8 mouse cellular contexts compared by ENCODE assay signal in genomic region chr2:128698693-128699181, GRCm38 (mm10). TPM values are rescaled to one million over a fixed set of nuclear protein-coding genes. Genes with fewer than 3 reads are reported as not detected.
DNase-seq lines count a peak whose midpoint lies in the region; ATAC-seq and TF ChIP-seq lines count a peak whose summit lies in the region.

Gene Mertk (plus strand): TSS chr2:128698956.

- peak within 1 kb of the TSS; percentile 66 for H3K4me3 ChIP-seq in layer of hippocampus, adult 2 months
- peak within 1 kb of the TSS; percentile 69 for H3K4me3 ChIP-seq in liver, postnatal 0 days (ENCODE audit: low read depth, low read length)
- H3K4me3 ChIP-seq in olfactory bulb, adult 2 months (ENCODE audit: insufficient read depth, low read depth, low read length), result peak within 1 kb of the TSS; percentile 51

- peak within 1 kb of the TSS; percentile 93 for H3K27ac ChIP-seq in layer of hippocampus, adult 2 months
- peak within 1 kb of the TSS; percentile 87 for H3K27ac ChIP-seq in liver, postnatal 0 days (ENCODE audit: low read depth)
- H3K27ac ChIP-seq in olfactory bulb, adult 2 months (ENCODE audit: insufficient read depth, low read depth, low read length), result peak within 1 kb of the TSS; percentile 49

- H3K27me3 ChIP-seq in Patski, result peaks cover 6% of the 10 kb centered on the region
- peaks cover 9% of the 10 kb centered on the region; the same call in 1 of the 2 replicates for H3K27me3 ChIP-seq in liver, postnatal 0 days (ENCODE audit: insufficient read depth, low read length)

- no peak for TF ChIP-seq EP300 in liver, postnatal 0 days (IDR thresholded peaks at IDR 0.05; ENCODE audit: low read depth)

- POLR2A ChIA-PET in Patski (lab: Charles Lee), result interaction anchor here (0.5 to 1.8 kb wide), 5 partner anchors 73 to 149 kb away, joined by 3 to 7 read pairs (median 6); partner anchors contain the start of gene Tmem87b

- no peak for DNase-seq in Patski (ENCODE audit: low read depth, low spot score)
- peak; percentile 21 for DNase-seq in cerebellum, adult 8-10 months
- peak; percentile 90 for DNase-seq in heart, postnatal 4 days
- DNase-seq in layer of hippocampus, adult 2 months (ENCODE audit: low spot score in 2 of 2), result peak; percentile 63 to 78
- peak; percentile 86 for DNase-seq in liver, postnatal 0 days
- peak; percentile 73 for DNase-seq in urinary bladder, postnatal 10 days (ENCODE audit: low spot score)

- CTCF ChIA-PET in Patski (lab: Charles Lee), result interaction anchor here (1.1 to 8.7 kb wide), 8 partner anchors 9 to 122 kb away, joined by 3 to 91 read pairs (median 11); partner anchors contain the start of gene Tmem87b

- H3K4me1 ChIP-seq in liver, postnatal 0 days (ENCODE audit: insufficient read depth), result 0 out of 2 replicates have a peak, but pooled peaks cover 2% of the 10 kb centered on the region
- H3K4me1 ChIP-seq in olfactory bulb, adult 2 months (ENCODE audit: control insufficient read depth, insufficient read depth, low read length), result peaks cover 12% of the 10 kb centered on the region

- ATAC-seq in Patski, result peak; percentile 71
- peak; percentile 76 for ATAC-seq in frontal cortex, adult (ENCODE audit: low TSS enrichment)
- ATAC-seq in liver, postnatal 0 days, result peak; percentile 95

- H3K9ac ChIP-seq in liver, postnatal 0 days (replicated peaks), result peak within 1 kb of the TSS; percentile 70

- in situ Hi-C loops in Patski (cut with MboI; ENCODE audit: low pct_unique_long_range_greater_than_20kb), result loop anchor here (5.0 kb wide), 2 partner anchors 39 to 119 kb away; partner anchors contain the start of gene Tmem87b

- WGBS in liver, postnatal 0 days (ENCODE audit: insufficient replicate concordance), result 1% methylated on average over 30 of the region's 30 CpGs
- under 1% methylated on average over 30 of the region's 30 CpGs for WGBS in olfactory bulb, adult 2 months

- no peak for TF ChIP-seq CTCF in Patski (IDR thresholded peaks at IDR 0.05)
- TF ChIP-seq CTCF in layer of hippocampus, adult 2 months (conservative IDR thresholded peaks at IDR 0.05), result no peak
- TF ChIP-seq CTCF in liver, postnatal 0 days (IDR thresholded peaks at IDR 0.05; ENCODE audit: low read depth), result no peak
- no peak for TF ChIP-seq CTCF in olfactory bulb, adult 2 months (IDR thresholded peaks at IDR 0.05; ENCODE audit: insufficient read depth, low read depth, low read length)

- no peaks in the 10 kb centered on the region for H3K36me3 ChIP-seq in liver, postnatal 0 days (replicated peaks; ENCODE audit: insufficient read depth, low read length)

- H3K4me2 ChIP-seq in liver, postnatal 0 days (ENCODE audit: low read depth, low read length), result peak within 1 kb of the TSS; percentile 80

- no peaks in the 10 kb centered on the region for H3K9me3 ChIP-seq in liver, postnatal 0 days (ENCODE audit: low read length)

- TF ChIP-seq POLR2A in olfactory bulb, adult 2 months (IDR thresholded peaks at IDR 0.05; ENCODE audit: insufficient read depth, low read depth, low read length), result peak; percentile 44

RNA-seq across cellular contexts. Expression of gene Mertk, which starts in this region (rescaled TPM):
- polyA plus RNA-seq in Patski (2021), result 2.5 TPM
- total RNA-seq in heart, postnatal 4 days (2021), result 1 to 10 TPM; 4.1 to 4.4 TPM
- total RNA-seq in layer of hippocampus, adult 2 months (2021), result 10 to 100 TPM; 36.0 to 38.5 TPM
- polyA plus RNA-seq in liver, postnatal 0 days (2015; fragmentation: Nextera tagmentation; extraction: Ambion mirVana), result 5.2 and 6.1 TPM in 2 replicates
- not detected in 2 replicates for polyA plus RNA-seq in olfactory bulb, adult 2 months (2012; ENCODE audit: insufficient read depth, insufficient read length, low replicate concordance, missing spikeins)

Comparison
In these comparisons a context has a peak if more than half of its experiments do, and no peak if none do; other contexts are left out.
1. RNA of gene Mertk (total RNA-seq): 36.0 to 38.5 TPM in layer of hippocampus, adult 2 months; 4.1 to 4.4 TPM in heart, postnatal 4 days; every median in the first group is over 4 times any median in the second.
2. Peak in every context shown above with its lines, with median percentiles within 50 percentile points of each other: ATAC-seq, H3K27ac ChIP-seq and H3K4me3 ChIP-seq.